In the genomic region with DNA sequence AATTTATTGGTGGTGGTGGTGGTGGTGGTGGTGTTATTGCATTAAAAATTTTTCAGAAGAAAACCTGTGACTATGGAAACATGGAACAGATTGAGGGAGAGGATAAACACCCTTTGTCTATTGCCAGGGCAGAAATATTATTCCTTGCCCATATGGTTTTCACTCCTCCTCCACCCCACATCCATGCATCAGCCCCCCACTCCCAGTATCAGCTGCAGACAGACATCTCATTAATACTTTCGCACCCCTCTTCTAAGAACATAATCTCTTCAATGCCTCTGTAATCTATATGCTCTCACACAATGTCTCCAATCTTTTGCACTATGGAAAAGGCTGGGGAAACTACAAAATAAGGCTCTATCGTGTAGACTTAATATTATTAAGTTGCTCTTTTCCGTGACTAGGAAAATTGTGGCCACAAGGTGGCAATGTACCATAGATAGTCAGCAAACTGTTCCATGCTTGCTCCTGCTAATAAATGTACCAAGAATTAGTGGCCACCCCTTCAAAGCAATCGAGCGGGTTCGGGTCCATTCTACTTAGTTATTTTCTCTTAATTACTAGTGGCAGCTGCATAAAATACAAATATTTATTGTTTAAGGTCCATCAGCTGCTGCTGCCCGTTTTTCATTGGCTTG, we compare ENCODE assay signal across 9 mouse cellular contexts.
DNase-seq lines count a peak whose midpoint lies in the region; ATAC-seq and TF ChIP-seq lines count a peak whose summit lies in the region.
"Had no signal": no experiment of that assay in that cellular context is flagged by ENCODE, and none has a peak within 500 bp of the region (broad histone marks: within the 10 kb centered on the region; RNA-seq: fewer than 3 reads in every experiment).

No protein-coding gene starts in this region.

- no peak for ATAC-seq in intestine, postnatal 0 days
- ATAC-seq in intestine, embryonic 16.5 days, result no peak
- no peak for ATAC-seq in liver, embryonic 14.5 days (ENCODE audit: insufficient read depth)

- no peaks in the 10 kb centered on the region for H3K9me3 ChIP-seq in intestine, postnatal 0 days (ENCODE audit: control insufficient read depth)
- no peaks in the 10 kb centered on the region for H3K9me3 ChIP-seq in intestine, embryonic 16.5 days (ENCODE audit: control insufficient read depth, low read length)
- no peaks in the 10 kb centered on the region for H3K9me3 ChIP-seq in liver, embryonic 14.5 days (ENCODE audit: control insufficient read depth, low read length)
- H3K9me3 ChIP-seq: megakaryocyte, embryonic 14.5 days had no signal

- peak; percentile 84 for TF ChIP-seq CTCF in intestine, postnatal 0 days (IDR thresholded peaks at IDR 0.05; ENCODE audit: low read depth)
- peak; percentile 21; the same call in 1 of the 2 replicates for TF ChIP-seq CTCF in liver, embryonic 14.5 days (IDR thresholded peaks at IDR 0.05; ENCODE audit: low read depth)

- H3K4me3 ChIP-seq in intestine, postnatal 0 days (ENCODE audit: low read depth, low read length), result no peak overlapping the region
- no peak overlapping the region for H3K4me3 ChIP-seq in intestine, embryonic 16.5 days (ENCODE audit: low read length)
- no peak overlapping the region for H3K4me3 ChIP-seq in liver, embryonic 14.5 days (ENCODE audit: insufficient read depth in 1 of 2, low read depth in 2 of 2, low read length in 2 of 2)
- H3K4me3 ChIP-seq: megakaryocyte, embryonic 14.5 days had no signal

- H3K36me3 ChIP-seq in intestine, postnatal 0 days (ENCODE audit: control insufficient read depth, insufficient read depth), result no peaks in the 10 kb centered on the region
- H3K36me3 ChIP-seq in intestine, embryonic 16.5 days (ENCODE audit: control insufficient read depth, insufficient read depth, low read length), result no peaks in the 10 kb centered on the region
- H3K36me3 ChIP-seq in liver, embryonic 14.5 days (replicated peaks; ENCODE audit: control insufficient read depth, insufficient read depth, low read depth), result no peaks in the 10 kb centered on the region

- peak; percentile 82 to 85 for DNase-seq in cerebellum, postnatal 10 days
- peak; percentile 39 to 76 for DNase-seq in gastrocnemius, postnatal 4 days (ENCODE audit: low spot score in 2 of 2)
- peak; percentile 87 for DNase-seq in kidney, postnatal 10 days
- DNase-seq in liver, embryonic 14.5 days (ENCODE audit: low read depth in 3 of 3, low spot score in 3 of 3), result peak in 1 of 3 experiments; percentile 1
- DNase-seq in ovary, adult 18-20 months (ENCODE audit: low spot score), result peak; percentile 15
- DNase-seq in urinary bladder, postnatal 36 days (ENCODE audit: low spot score in 2 of 2), result peak; percentile 32 to 66

- H3K27ac ChIP-seq in intestine, postnatal 0 days (ENCODE audit: low read depth, low read length), result no peak overlapping the region
- H3K27ac ChIP-seq in intestine, embryonic 16.5 days (ENCODE audit: low read length), result no peak overlapping the region
- H3K27ac ChIP-seq in liver, embryonic 14.5 days, result no peak overlapping the region

- 26% methylated on average over 7 of the region's 7 CpGs for WGBS in intestine, postnatal 0 days
- 26% methylated on average over 7 of the region's 7 CpGs for WGBS in intestine, embryonic 16.5 days
- 28% methylated on average over 7 of the region's 7 CpGs for WGBS in liver, embryonic 14.5 days (ENCODE audit: insufficient replicate concordance)

- no peaks in the 10 kb centered on the region for H3K4me1 ChIP-seq in intestine, postnatal 0 days (replicated peaks; ENCODE audit: control insufficient read depth, insufficient read depth, low read length)
- no peaks in the 10 kb centered on the region for H3K4me1 ChIP-seq in intestine, embryonic 16.5 days (ENCODE audit: control insufficient read depth, insufficient read depth, low read length)
- H3K4me1 ChIP-seq in liver, embryonic 14.5 days (replicated peaks; ENCODE audit: control insufficient read depth in 2 of 2, insufficient read depth in 2 of 2, low read length in 1 of 2), result no peaks in the 10 kb centered on the region
- H3K4me1 ChIP-seq: megakaryocyte, embryonic 14.5 days had no signal

- no peak overlapping the region for H3K9ac ChIP-seq in intestine, postnatal 0 days (ENCODE audit: low read depth, low read length)
- no peak overlapping the region for H3K9ac ChIP-seq in intestine, embryonic 16.5 days (ENCODE audit: low read depth, low read length)
- no peak overlapping the region for H3K9ac ChIP-seq in liver, embryonic 14.5 days (replicated peaks)

- TF ChIP-seq EP300 in liver, embryonic 14.5 days (IDR thresholded peaks at IDR 0.05; ENCODE audit: low read depth), result no peak

- no peaks in the 10 kb centered on the region for H3K27me3 ChIP-seq in intestine, postnatal 0 days (replicated peaks; ENCODE audit: control insufficient read depth, insufficient read depth, low read length)
- no peaks in the 10 kb centered on the region for H3K27me3 ChIP-seq in intestine, embryonic 16.5 days (replicated peaks; ENCODE audit: control insufficient read depth, insufficient read depth, low read length)
- H3K27me3 ChIP-seq in liver, embryonic 14.5 days (ENCODE audit: control insufficient read depth, insufficient read depth, low read length), result no peaks in the 10 kb centered on the region

- no peak overlapping the region for H3K4me2 ChIP-seq in intestine, postnatal 0 days (replicated peaks; ENCODE audit: low read depth)
- no peak overlapping the region for H3K4me2 ChIP-seq in intestine, embryonic 16.5 days (ENCODE audit: low read depth, low read length)
- no peak overlapping the region for H3K4me2 ChIP-seq in liver, embryonic 14.5 days (ENCODE audit: low read depth)
